Mouse (Mus musculus) urinary bladder, postnatal 10 days (tissue): ENCODE results near the gene Rgs11.

ENCODE experiments used
- DNase-seq: peaks from one replicate; pipeline ENCODE4 v3.0.0; 2022; ENCODE audit warnings: low spot score

The Rgs11 gene

GRCm38 (mm10) chr17:26231156-26231555, 28.4 kb downstream of the Rgs11 start:
- no peak for DNase-seq

GRCm38 (mm10) chr17:26232863-26233262, 30.1 kb downstream of the Rgs11 start:
- DNase-seq, result no peak

GRCm38 (mm10) chr17:26234386-26234785, 31.6 kb downstream of the Rgs11 start:
- no peak for DNase-seq

- no peak for DNase-seq
These were observed 32.5 kb downstream of the Rgs11 start for GRCm38 (mm10) chr17:26235077-26235815.

- DNase-seq, result no peak
These were observed 34.9 kb downstream of the Rgs11 start for GRCm38 (mm10) chr17:26237667-26238066.

- DNase-seq, result no peak
These were observed 36.8 kb downstream of the Rgs11 start for GRCm38 (mm10) chr17:26239551-26239950.

- no peak for DNase-seq
These were observed 37.5 kb downstream of the Rgs11 start for GRCm38 (mm10) chr17:26240120-26240790.

- DNase-seq, result no peak
These were observed 38.2 kb downstream of the Rgs11 start for GRCm38 (mm10) chr17:26240990-26241389.

- DNase-seq, result peak; percentile 33
These were observed 40.8 kb downstream of the Rgs11 start for GRCm38 (mm10) chr17:26243471-26244100.

- peak; percentile 83 for DNase-seq
These were observed 41.5 kb downstream of the Rgs11 start, which contains the start of gene Fam234a for GRCm38 (mm10) chr17:26244101-26244841. Fam234a (minus strand) TSS chr17:26244242.

- no peak for DNase-seq
These were observed 49.3 kb downstream of the Rgs11 start for GRCm38 (mm10) chr17:26251886-26252538.

- DNase-seq, result peak; percentile 69
These were observed 49.9 kb downstream of the Rgs11 start, which contains the start of gene Luc7l for GRCm38 (mm10) chr17:26252539-26253251. Luc7l (plus strand) TSS chr17:26252896.

GRCm38 (mm10) chr17:26253399-26253798, 50.6 kb downstream of the Rgs11 start:
- no peak for DNase-seq

- no peak for DNase-seq
These were observed 52.6 kb downstream of the Rgs11 start for GRCm38 (mm10) chr17:26255313-26255712.
